In genomic region chr3:36352032-36352742, GRCm38 (mm10) we compare ENCODE assay signal across 11 mouse cellular contexts.
A peak's percentile ranks its signal among the peaks of the same experiment; 100 is the strongest.
DNase-seq lines count a peak whose midpoint lies in the region; ATAC-seq lines count a peak whose summit lies in the region.
"Had no signal": no experiment of that assay in that cellular context is flagged by ENCODE, and none has a peak within 500 bp of the region (broad histone marks: within the 10 kb centered on the region; RNA-seq: fewer than 3 reads in every experiment).

No protein-coding gene starts in this region.

- H3K27ac ChIP-seq in embryonic facial prominence, embryonic 14.5 days (replicated peaks; ENCODE audit: low read depth, low read length): no peak overlapping the region
- H3K27ac ChIP-seq in embryonic facial prominence, embryonic 10.5 days (replicated peaks): no peak overlapping the region
- H3K27ac ChIP-seq: embryonic facial prominence, embryonic 15.5 days; heart, adult 2 months; liver, embryonic 12.5 days had no signal

- WGBS in embryonic facial prominence, embryonic 14.5 days: 51% methylated on average over 4 of the region's 4 CpGs
- 53% methylated on average over 4 of the region's 4 CpGs for WGBS in embryonic facial prominence, embryonic 10.5 days

- H3K4me1 ChIP-seq in embryonic facial prominence, embryonic 14.5 days (ENCODE audit: control insufficient read depth, insufficient read depth, low read length): no peaks in the 10 kb centered on the region
- no peaks in the 10 kb centered on the region for H3K4me1 ChIP-seq in embryonic facial prominence, embryonic 10.5 days
- H3K4me1 ChIP-seq: embryonic facial prominence, embryonic 15.5 days; liver, embryonic 12.5 days had no signal

- DNase-seq in embryonic facial prominence, embryonic 14.5 days (ENCODE audit: low spot score): peak; percentile 7
- DNase-seq in embryonic facial prominence, embryonic 10.5 days (ENCODE audit: low spot score): no peak
- peak; percentile 9 for DNase-seq in right cerebral cortex, postnatal 4 days
- no peak for DNase-seq in right cerebral cortex, adult 18-20 months
- peak; percentile 30 to 63 for DNase-seq in layer of hippocampus, postnatal 14 days (ENCODE audit: low spot score in 2 of 2)
- DNase-seq in kidney, postnatal 36 days: no peak
- DNase-seq in cerebellum, postnatal 10 days: no peak
- DNase-seq: heart, adult 2 months had no signal

- no peak for ATAC-seq in embryonic facial prominence, embryonic 14.5 days (ENCODE audit: low read depth)
- no peak for ATAC-seq in erythroid progenitor cell, adult 5-6 weeks (replicated peaks; ENCODE audit: low FRiP score, poor library complexity, severe bottlenecking)
- ATAC-seq: liver, embryonic 12.5 days had no signal

- no peaks in the 10 kb centered on the region for H3K36me3 ChIP-seq in embryonic facial prominence, embryonic 14.5 days (ENCODE audit: control insufficient read depth, insufficient read depth, low read length)
- no peaks in the 10 kb centered on the region for H3K36me3 ChIP-seq in embryonic facial prominence, embryonic 10.5 days (replicated peaks)
- H3K36me3 ChIP-seq: embryonic facial prominence, embryonic 15.5 days; liver, embryonic 12.5 days had no signal

- H3K9me3 ChIP-seq in embryonic facial prominence, embryonic 14.5 days (ENCODE audit: control insufficient read depth, low read length): no peaks in the 10 kb centered on the region
- 0 out of 2 replicates have a peak, but pooled peaks cover 5% of the 10 kb centered on the region for H3K9me3 ChIP-seq in embryonic facial prominence, embryonic 10.5 days
- H3K9me3 ChIP-seq: embryonic facial prominence, embryonic 15.5 days; liver, embryonic 12.5 days had no signal

- H3K9ac ChIP-seq in embryonic facial prominence, embryonic 14.5 days (ENCODE audit: low read depth, low read length): no peak overlapping the region
- H3K9ac ChIP-seq: embryonic facial prominence, embryonic 15.5 days; liver, embryonic 12.5 days had no signal

- H3K27me3 ChIP-seq in embryonic facial prominence, embryonic 14.5 days (replicated peaks; ENCODE audit: control insufficient read depth, insufficient read depth, low read length): no peaks in the 10 kb centered on the region
- H3K27me3 ChIP-seq in embryonic facial prominence, embryonic 10.5 days (replicated peaks; ENCODE audit: low read depth, poor library complexity, severe bottlenecking): no peaks in the 10 kb centered on the region
- H3K27me3 ChIP-seq: embryonic facial prominence, embryonic 15.5 days; liver, embryonic 12.5 days had no signal

- no peak overlapping the region for H3K4me3 ChIP-seq in embryonic facial prominence, embryonic 14.5 days (ENCODE audit: low read depth, low read length)
- no peak overlapping the region for H3K4me3 ChIP-seq in embryonic facial prominence, embryonic 10.5 days
- H3K4me3 ChIP-seq: embryonic facial prominence, embryonic 15.5 days; heart, adult 2 months; liver, embryonic 12.5 days had no signal

- H3K4me2 ChIP-seq in embryonic facial prominence, embryonic 14.5 days (ENCODE audit: low read depth, low read length): no peak overlapping the region
- H3K4me2 ChIP-seq: embryonic facial prominence, embryonic 15.5 days; liver, embryonic 12.5 days had no signal

Comparison
In these comparisons a context has a peak if more than half of its experiments do, and no peak if none do; other contexts are left out.
1. DNase-seq: peak in embryonic facial prominence, embryonic 14.5 days (single experiment), right cerebral cortex, postnatal 4 days (single experiment) and layer of hippocampus, postnatal 14 days (2 of 2); none in embryonic facial prominence, embryonic 10.5 days (single experiment), right cerebral cortex, adult 18-20 months (single experiment), kidney, postnatal 36 days (0 of 2) and cerebellum, postnatal 10 days (0 of 2).